Mouse (Mus musculus): ENCODE data around the gene B4galnt3.

Gene B4galnt3

DNA sequence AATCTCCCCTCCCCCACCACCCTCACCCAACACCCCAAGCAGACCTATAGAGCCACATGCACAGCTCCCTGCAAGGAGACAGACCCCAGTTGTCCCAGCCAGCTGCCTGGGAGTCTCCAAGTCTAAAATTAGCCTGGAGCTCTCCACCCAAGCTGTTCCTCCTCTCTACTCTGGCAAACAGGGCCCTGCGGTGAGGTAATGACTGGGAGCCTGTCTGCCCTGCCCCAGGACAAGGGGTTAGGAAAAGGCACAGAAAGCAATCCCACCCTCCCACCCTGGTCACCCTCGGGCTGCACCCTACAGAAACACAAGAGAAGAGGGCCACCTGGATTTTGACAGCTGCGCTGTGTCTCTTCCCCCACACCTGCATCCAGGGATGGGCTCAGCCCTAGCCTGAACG is 19.5 kb downstream of the B4galnt3 start:
- no peak for DNase-seq (ENCODE audit: low spot score in 2 of 2)

DNA sequence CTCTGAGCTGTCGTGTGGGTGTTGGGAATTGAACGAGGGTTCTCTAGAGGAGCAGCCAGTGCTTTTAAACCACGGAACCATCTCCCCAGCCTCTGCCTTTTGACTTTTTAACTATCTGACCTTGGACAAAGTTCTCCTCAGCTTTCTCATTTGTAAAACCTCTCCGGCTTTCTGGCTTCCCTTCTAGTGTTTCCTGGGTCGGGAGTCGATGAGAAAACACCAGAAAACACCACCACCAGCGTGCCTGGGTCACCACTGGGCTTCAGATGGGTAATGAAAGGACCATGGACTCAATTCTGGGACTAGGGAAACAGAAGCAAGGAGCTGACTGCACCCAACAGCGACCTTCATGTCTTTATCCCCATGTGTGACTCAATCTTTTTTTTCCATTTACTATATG is 20.2 kb downstream of the B4galnt3 start:
- no peak for DNase-seq (ENCODE audit: low spot score in 2 of 2)

DNA sequence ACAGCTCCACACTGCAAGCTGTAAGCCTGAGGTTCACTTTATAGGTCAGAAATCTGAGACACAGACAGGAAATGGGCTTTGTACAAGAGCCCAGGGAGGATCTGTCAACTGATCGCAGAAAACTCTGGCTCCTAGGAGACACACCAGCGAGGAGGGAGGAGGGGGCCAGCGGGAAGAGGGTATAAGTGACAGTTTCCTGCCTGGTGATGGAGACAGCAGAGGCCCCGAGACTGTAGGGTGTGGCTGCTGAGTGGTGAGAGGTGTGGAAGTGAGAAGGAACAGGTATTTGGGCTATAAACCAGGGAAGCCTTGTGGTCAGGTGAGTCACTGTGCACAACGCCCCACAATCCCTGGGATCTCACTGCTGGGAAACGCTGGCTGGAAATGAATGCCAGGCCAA is 30.2 kb downstream of the B4galnt3 start:
- no peak for DNase-seq (ENCODE audit: low spot score in 2 of 2)

DNA sequence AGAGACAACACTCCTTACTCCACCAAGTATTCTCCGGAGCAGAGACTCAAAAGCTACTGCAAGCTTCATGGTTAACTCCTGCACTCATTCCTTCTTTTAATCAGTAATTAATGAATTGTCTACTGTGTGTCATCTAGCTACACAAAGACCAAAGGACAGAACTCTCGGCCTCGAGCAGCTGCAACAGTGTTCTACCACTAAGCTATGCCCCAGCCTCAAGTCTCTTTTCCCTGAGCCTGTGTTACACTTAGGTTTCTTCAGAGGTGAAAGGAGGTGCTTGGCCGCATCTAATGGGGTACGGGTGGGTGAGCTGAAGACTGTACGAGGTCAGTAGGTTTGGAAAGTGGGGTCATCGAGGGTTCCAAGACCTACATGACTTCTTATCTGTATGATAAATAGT is 30.8 kb downstream of the B4galnt3 start:
- no peak for DNase-seq (ENCODE audit: low spot score in 2 of 2)

DNA sequence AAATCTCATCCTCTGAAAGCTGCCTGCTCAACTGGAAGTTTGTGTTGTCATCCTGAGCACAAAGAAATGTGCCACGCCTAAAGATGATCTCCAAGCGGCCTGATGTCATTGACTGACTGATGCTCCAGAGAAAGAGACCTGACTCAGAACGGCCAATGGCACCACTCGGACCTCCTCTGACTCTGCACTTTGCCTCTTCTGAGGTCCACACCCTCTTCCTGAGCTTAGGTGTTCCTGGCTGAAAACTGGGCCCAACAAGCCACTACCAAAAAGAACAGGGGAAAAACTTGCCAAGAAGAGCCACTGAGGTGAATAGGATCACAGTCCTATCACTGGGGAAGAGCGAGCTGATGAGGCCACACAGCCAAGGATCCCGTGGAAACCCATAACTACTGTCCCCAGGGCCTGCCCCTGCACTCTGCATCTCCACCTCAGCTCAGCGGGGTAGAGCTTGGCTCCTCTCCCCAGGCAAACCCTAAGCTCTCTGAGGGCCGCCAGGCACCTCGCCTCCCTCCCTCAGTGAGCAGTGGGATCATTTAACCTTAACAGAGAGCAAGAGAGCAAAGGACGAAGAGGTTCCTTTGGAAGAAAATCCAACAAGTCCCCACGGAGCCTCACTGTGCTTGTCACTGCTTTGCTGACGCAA is 31.4 kb downstream of the B4galnt3 start:
- DNase-seq (ENCODE audit: low spot score in 2 of 2): no peak

DNA sequence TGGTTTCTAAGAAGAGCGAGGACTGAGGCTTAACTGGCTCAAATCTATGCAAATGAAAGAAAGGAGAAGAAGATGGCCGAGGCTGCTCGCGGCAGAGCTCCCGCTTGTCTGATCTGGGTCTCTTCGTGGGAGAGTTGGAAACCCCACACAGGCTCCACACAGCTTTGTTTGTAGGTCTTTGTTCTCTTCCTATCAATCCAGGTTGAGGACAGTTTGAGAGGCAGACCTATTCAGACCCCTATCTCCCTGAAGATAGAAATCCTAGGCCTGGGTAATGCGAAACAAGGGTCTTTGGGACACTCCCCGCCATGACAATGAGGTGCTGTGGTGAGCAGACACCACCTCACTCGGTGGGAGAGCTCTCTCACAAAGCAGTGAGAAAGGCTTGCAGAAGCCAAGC is 34.9 kb downstream of the B4galnt3 start:
- DNase-seq (ENCODE audit: low spot score in 2 of 2): no peak

GRCm38 (mm10) chr6:120256431-120256935 is 37.9 kb downstream of the B4galnt3 start:
- no peak for DNase-seq (ENCODE audit: low spot score in 2 of 2)

- no peak for DNase-seq (ENCODE audit: low spot score in 2 of 2)
Measured at GRCm38 (mm10) chr6:120255701-120256100, 38.7 kb downstream of the B4galnt3 start.

DNA sequence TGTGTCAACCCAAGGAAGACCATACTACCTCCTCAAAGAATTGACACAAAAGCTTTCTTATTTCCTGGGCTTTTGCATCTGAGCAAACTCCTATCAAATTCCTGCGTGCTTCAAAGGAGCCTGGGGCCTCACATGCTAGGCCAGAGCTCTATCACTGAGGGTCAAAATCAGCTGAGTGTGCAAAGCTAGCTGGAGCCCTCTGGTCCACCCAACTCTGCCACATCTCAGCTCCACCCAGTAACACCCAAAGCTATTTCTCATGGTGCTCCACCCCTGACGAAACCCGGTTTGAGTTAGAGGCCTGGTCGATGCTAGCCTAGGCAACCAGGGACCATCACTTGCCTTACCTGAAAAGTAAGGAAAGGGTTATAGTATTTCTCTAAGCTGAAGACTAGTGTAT is 39.2 kb downstream of the B4galnt3 start:
- no peak for DNase-seq (ENCODE audit: low spot score in 2 of 2)

- no peak for DNase-seq (ENCODE audit: low spot score in 2 of 2)
Measured at GRCm38 (mm10) chr6:120254640-120255039, 39.7 kb downstream of the B4galnt3 start.

GRCm38 (mm10) chr6:120252741-120253140 is 41.6 kb downstream of the B4galnt3 start:
- DNase-seq (ENCODE audit: low spot score in 2 of 2): no peak

DNA sequence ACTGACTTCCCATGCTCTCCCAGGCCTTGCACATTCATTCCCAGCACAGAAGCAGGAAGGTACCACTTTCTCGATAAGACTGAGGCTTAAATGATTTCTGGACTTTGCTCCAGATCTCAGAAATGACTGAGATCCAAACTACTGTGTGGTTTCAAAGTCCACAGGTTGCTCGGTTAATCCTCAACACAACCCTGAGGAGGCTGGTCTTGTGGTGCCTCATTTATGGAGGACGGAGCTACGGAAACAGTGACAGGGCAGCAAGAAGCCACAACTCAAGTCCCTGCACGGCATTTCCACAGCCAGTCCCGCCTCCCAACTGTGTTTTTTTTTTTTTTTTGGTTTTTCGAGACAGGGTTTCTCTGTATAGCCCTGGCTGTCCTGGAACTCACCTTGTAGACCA is 43.3 kb downstream of the B4galnt3 start:
- no peak for DNase-seq (ENCODE audit: low spot score in 2 of 2)

DNA sequence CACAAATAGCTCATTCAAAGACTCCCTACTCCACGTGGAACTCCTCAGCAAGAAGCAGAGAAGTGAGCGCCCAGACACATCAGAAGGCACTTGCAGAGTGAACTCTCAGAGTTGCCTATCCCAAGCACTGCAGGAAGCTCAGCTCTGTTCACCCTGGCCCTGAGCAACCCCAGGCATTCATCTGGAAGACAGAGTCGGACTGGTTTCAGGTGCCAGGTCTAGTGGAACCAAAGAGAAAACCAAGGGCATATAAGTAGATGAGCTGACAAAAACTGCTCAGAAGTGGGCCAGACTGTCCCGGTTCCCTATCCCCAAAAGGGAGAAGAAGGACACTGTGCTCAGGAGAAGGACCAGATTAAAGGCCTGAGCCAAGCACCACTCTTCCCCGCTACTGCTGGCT is 44.5 kb downstream of the B4galnt3 start:
- DNase-seq (ENCODE audit: low spot score in 2 of 2): no peak

DNA sequence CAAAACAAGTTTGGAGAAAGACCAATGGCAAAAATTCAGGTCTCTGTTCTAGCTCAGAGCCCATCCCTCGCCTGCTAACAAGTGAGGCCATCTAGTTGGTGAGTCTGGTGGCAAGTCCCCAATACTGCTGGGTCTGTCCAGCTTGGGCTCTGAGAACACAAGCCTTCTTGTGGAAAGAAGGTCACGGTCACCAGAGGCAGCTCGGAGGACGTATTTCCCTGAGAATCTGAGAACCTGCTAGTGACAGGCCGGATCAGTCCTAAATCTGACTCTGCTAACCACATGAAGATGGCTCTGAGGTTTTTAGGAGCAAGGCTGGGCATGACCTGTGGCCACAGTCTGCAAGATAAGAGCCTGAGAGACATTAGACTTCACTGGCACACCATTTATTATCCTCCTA is 47.7 kb downstream of the B4galnt3 start:
- no peak for DNase-seq (ENCODE audit: low spot score in 2 of 2)

DNA sequence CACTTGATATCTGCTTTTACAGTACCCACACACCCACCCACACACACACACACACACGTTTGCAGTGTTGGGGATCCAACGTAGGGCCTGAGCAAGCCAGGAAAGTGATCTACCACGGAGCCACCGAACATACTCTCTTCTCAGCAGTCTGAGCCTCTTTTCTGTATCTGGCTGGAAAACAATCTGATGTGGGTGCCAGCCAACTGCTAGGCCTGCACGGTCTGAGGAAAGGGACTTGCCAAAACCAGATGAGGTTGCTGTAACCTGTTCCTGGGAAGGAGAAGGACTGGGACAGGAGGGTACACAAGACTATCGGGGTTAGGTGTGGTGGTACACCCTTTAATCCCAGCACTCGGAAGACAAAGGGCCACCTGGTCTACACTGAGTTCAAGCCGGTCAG is 51.1 kb downstream of the B4galnt3 start:
- no peak for DNase-seq (ENCODE audit: low spot score in 2 of 2)

GRCm38 (mm10) chr6:120242530-120242929 is 51.8 kb downstream of the B4galnt3 start:
- no peak for DNase-seq (ENCODE audit: low spot score in 2 of 2)

DNA sequence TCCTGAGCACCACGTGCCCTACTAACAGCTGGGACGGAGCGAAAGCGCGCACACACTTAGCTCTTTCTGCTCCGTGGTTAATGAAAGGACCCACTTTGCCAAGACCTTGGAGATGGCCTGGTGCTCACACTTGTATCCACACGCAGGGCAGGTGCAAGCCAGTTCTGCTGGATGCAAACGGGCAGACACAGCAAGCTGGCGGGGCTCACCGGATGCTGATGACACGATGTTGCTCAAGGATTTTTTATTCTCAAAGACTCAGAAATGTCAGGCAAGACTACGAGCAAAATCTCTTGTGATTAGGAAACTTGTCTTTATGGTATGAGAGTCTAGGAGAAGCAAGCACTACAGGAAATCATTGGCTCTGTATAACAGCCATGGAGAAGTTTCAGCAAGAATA is 52.9 kb downstream of the B4galnt3 start:
- DNase-seq (ENCODE audit: low spot score in 2 of 2): no peak

DNA sequence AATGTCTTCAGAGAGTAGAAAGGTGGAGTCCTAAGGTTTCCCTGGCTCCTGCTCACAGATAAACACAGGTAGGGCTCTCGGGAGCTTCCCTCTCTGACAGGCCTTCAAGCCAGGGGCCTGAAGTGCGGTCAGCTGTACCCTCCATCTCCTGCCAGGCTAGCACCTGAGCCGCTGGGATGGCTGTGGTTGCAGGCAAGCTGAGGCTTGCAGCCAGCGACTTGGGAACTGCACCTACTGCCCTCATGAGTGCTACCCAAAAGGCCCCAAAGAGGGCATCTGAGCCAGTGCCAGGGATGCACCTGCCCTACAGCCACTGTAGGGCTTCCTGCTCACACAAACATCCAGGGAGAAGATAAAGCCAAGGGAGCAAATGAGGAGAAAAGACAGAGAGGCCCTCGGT is 53.9 kb downstream of the B4galnt3 start:
- no peak for DNase-seq (ENCODE audit: low spot score in 2 of 2)

- DNase-seq (ENCODE audit: low spot score in 2 of 2): no peak
Measured at GRCm38 (mm10) chr6:120235874-120236273, 58.5 kb downstream of the B4galnt3 start.

- no peak for DNase-seq (ENCODE audit: low spot score in 2 of 2)
Measured at GRCm38 (mm10) chr6:120232885-120233284, 61.5 kb downstream of the B4galnt3 start.

DNA sequence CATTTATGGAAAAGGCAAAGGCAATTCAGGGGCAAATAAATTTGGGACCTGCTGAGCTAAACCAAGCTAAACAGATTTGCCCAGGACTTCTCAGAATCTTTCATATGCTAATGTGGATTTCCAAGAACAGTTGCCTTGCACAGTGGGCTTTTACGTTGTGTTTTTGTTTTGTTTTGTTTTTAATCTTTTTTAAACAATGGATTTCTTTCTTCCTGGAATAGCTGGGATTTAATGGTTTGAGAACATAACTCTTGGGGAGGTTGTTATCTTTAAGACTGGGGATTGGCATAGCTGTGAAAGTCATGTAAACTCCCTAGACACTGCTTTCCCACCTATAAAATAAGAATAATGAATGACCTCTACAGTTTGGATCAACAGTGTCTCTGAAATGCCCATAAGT is 63.9 kb downstream of the B4galnt3 start:
- no peak for DNase-seq (ENCODE audit: low spot score in 2 of 2)

DNA sequence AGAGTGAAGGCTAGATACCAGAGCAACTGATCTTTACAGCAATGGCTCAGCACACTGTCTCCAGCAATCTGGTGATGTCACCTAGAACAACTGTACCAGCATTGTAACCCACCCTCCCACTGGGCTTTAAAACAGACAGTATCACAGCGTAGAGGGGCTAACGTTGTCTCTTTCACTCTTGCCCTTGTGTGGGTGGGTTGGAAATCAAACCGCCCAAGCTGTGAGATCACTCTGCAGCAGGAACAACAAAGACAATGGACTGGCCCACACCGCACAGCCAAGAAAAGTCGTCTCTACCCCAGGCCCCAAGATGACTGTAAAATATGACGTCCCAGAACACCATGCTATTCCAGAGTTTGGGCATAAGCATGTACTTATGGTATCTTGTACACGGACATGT is 64.6 kb downstream of the B4galnt3 start:
- DNase-seq (ENCODE audit: low spot score in 2 of 2): no peak

DNA sequence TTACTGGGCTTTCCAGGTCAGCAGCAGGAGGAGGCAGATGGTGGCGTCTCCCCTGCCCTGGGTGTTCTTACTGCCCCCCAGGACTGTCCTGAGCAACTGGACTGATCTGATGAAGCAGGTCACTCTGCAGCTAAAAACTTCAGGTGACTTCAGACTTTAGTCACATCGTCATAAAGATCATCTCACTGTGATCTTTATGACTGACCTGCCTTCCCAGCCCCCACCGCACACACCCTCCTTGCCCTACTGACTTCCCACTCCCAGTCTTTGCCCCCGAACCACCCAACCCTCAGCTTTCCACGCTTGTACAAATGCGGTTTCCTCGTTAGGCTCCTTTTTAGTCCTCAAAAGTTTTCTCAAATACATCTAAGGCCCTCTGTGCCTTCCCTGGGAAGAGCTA is 67.3 kb downstream of the B4galnt3 start:
- DNase-seq (ENCODE audit: low spot score in 2 of 2): no peak

DNA sequence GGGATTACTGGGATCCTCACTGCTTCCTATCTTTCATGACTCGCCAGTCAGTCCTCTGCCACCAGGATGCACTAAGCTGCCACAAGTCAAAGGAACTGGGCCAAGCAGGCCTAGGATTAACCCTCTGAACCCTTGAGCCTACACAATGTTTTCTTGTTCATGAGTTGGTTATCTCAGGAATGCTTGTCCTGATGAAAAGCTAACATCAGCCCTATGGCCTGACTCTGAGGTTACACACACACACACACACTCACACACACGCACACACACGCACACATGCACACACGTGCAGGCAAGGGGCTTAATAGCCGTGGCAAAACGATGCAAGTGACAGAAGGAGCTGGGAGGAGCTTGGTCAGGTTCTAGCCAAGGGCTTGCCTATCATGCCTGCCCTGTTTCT is 69.0 kb downstream of the B4galnt3 start:
- no peak for DNase-seq (ENCODE audit: low spot score in 2 of 2)

Data from urinary bladder, postnatal 4 days (tissue).